Mouse (Mus musculus): Measurements from ENCODE around the gene Mrgprf. TPM values are rescaled to one million over a fixed set of nuclear protein-coding genes. Genes with fewer than 3 reads are reported as not detected.

Gene Mrgprf
- total and polyA plus RNA-seq, 2 experiments from 2014 or later, result 3.4 to 4.4 TPM

GRCm38 (mm10) chr7:145268890-145269289, 31.7 kb upstream of the Mrgprf start:
- Histone ChIP-seq H3K4me3 (ENCODE audit: low read depth, low read length) (no peak overlapping the region), H3K36me3 (ENCODE audit: insufficient read depth) (peaks cover 3% of the 10 kb centered on the region; the same call in 1 of the 2 replicates), H3K27me3 (ENCODE audit: insufficient read depth, low read length) (no peaks in the 10 kb centered on the region), H3K4me1 (ENCODE audit: insufficient read depth) (no peaks in the 10 kb centered on the region), H3K4me2 (ENCODE audit: low read depth) (no peak overlapping the region), H3K9ac (no peak overlapping the region), H3K9me3 (ENCODE audit: low read length) (no peaks in the 10 kb centered on the region), H3K27ac (ENCODE audit: low read depth, low read length) (no peak overlapping the region)
- WGBS, result 95% methylated on average over 7 of the region's 7 CpGs
- TF ChIP-seq CTCF (IDR thresholded peaks at IDR 0.05; ENCODE audit: low read depth), result no peak
- ATAC-seq (no peak), DNase-seq (no peak)

DNA sequence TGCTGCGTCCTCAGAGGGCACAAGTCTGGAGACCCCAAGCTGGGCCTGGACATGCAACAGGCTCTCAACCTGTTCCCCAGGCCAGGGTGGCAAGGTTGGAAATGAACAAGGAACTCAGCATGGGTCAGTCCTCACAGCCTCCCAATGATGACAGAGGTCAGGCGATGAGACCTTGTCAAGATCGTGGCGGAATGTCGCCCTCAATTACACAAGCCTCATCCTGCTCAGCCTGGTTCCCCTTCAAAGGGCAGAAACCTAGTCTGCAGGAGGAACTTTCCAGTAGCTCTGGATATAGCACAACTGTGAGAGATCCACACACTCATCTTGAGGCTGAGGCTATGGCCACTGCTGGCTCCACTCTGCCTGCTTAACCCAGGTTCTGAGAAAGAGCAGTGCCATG, 29.7 kb upstream of the Mrgprf start:
- Histone ChIP-seq H3K9ac (no peak overlapping the region), H3K36me3 (ENCODE audit: insufficient read depth) (peaks cover 3% of the 10 kb centered on the region; the same call in 1 of the 2 replicates), H3K27me3 (ENCODE audit: insufficient read depth, low read length) (no peaks in the 10 kb centered on the region), H3K4me1 (ENCODE audit: insufficient read depth) (no peaks in the 10 kb centered on the region), H3K9me3 (ENCODE audit: low read length) (no peaks in the 10 kb centered on the region), H3K4me3 (ENCODE audit: low read depth, low read length) (no peak overlapping the region), H3K4me2 (ENCODE audit: low read depth) (no peak overlapping the region), H3K27ac (ENCODE audit: low read depth, low read length) (no peak overlapping the region)
- ATAC-seq, result no peak
- WGBS, result 97% methylated on average over 5 of the region's 5 CpGs
- TF ChIP-seq CTCF (IDR thresholded peaks at IDR 0.05; ENCODE audit: low read depth), result no peak
- DNase-seq, result no peak

DNA sequence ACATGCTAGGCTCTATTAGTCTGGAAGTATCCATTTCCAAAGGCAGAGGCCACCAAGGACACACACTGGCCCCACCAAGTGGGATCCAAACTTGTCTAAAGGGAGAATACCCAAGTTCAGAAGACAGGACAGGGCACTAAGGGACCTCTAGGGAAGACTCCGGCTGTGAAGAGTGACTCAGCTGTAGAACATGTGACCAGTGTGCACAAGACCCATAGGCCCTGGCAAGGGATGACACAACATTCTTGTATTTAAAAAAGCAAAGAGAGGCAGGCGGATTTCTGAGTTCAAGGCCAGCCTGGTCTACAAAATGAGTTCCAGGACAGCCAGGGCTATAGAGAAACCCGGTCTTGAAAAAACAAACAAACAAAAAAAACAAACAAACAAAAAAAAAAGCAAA, 25.1 kb upstream of the Mrgprf start:
- Histone ChIP-seq H3K9ac (no peak overlapping the region), H3K4me2 (ENCODE audit: low read depth) (no peak overlapping the region), H3K4me1 (ENCODE audit: insufficient read depth) (no peaks in the 10 kb centered on the region), H3K27ac (ENCODE audit: low read depth, low read length) (no peak overlapping the region), H3K36me3 (ENCODE audit: insufficient read depth) (peaks cover 3% of the 10 kb centered on the region; the same call in 1 of the 2 replicates), H3K4me3 (ENCODE audit: low read depth, low read length) (no peak overlapping the region), H3K9me3 (ENCODE audit: low read length) (no peaks in the 10 kb centered on the region), H3K27me3 (ENCODE audit: insufficient read depth, low read length) (no peaks in the 10 kb centered on the region)
- DNase-seq (no peak), ATAC-seq (no peak)
- TF ChIP-seq CTCF (IDR thresholded peaks at IDR 0.05; ENCODE audit: low read depth), result no peak
- 91% methylated on average over 3 of the region's 3 CpGs for WGBS

GRCm38 (mm10) chr7:145281396-145281795, 19.2 kb upstream of the Mrgprf start:
- TF ChIP-seq CTCF (IDR thresholded peaks at IDR 0.05; ENCODE audit: low read depth), result no peak
- H3K9ac ChIP-seq, result no peak overlapping the region
- DNase-seq (no peak), ATAC-seq (no peak)
- H3K27me3 ChIP-seq (ENCODE audit: insufficient read depth, low read length), result no peaks in the 10 kb centered on the region
- H3K4me3 ChIP-seq (ENCODE audit: low read depth, low read length), result no peak overlapping the region
- peaks cover 5% of the 10 kb centered on the region; the same call in 1 of the 2 replicates for H3K4me1 ChIP-seq (ENCODE audit: insufficient read depth)
- H3K36me3 ChIP-seq (ENCODE audit: insufficient read depth), result no peaks in the 10 kb centered on the region
- no peak overlapping the region for H3K4me2 ChIP-seq (ENCODE audit: low read depth)
- H3K27ac ChIP-seq (ENCODE audit: low read depth, low read length), result no peak overlapping the region
- no peaks in the 10 kb centered on the region for H3K9me3 ChIP-seq (ENCODE audit: low read length)
- WGBS, result 87% methylated on average over 4 of the region's 4 CpGs

GRCm38 (mm10) chr7:145283041-145283440, 17.6 kb upstream of the Mrgprf start:
- Histone ChIP-seq H3K27me3 (ENCODE audit: insufficient read depth, low read length) (no peaks in the 10 kb centered on the region), H3K4me1 (ENCODE audit: insufficient read depth) (peaks cover 5% of the 10 kb centered on the region; the same call in 1 of the 2 replicates), H3K27ac (ENCODE audit: low read depth, low read length) (no peak overlapping the region), H3K36me3 (ENCODE audit: insufficient read depth) (no peaks in the 10 kb centered on the region), H3K4me3 (ENCODE audit: low read depth, low read length) (peak overlapping the region; percentile 43; the same call in 1 of the 2 replicates), H3K4me2 (ENCODE audit: low read depth) (peak overlapping the region; percentile 60), H3K9me3 (ENCODE audit: low read length) (no peaks in the 10 kb centered on the region), H3K9ac (no peak overlapping the region)
- TF ChIP-seq CTCF (IDR thresholded peaks at IDR 0.05; ENCODE audit: low read depth), result no peak
- 62% methylated on average over 4 of the region's 4 CpGs for WGBS
- ATAC-seq (no peak), DNase-seq (no peak)

GRCm38 (mm10) chr7:145283487-145284187, 17.0 kb upstream of the Mrgprf start, which contains the start of gene Tpcn2:
TSS of gene Tpcn2 (minus strand) at chr7:145284011.
- peak within 1 kb of the TSS; percentile 43 for H3K4me3 ChIP-seq (ENCODE audit: low read depth, low read length)
- DNase-seq (peak; percentile 89), ATAC-seq (peak; percentile 97)
- H3K27ac ChIP-seq (ENCODE audit: low read depth, low read length), result no peak within 1 kb of the TSS
- WGBS, result 5% methylated on average over 18 of the region's 18 CpGs
- H3K9ac ChIP-seq, result peak within 1 kb of the TSS; percentile 6; the same call in 1 of the 2 replicates
- peak within 1 kb of the TSS; percentile 60 for H3K4me2 ChIP-seq (ENCODE audit: low read depth)
- H3K9me3 ChIP-seq (ENCODE audit: low read length), result no peaks in the 10 kb centered on the region
- peaks cover 5% of the 10 kb centered on the region; the same call in 1 of the 2 replicates for H3K4me1 ChIP-seq (ENCODE audit: insufficient read depth)
- TF ChIP-seq CTCF (IDR thresholded peaks at IDR 0.05; ENCODE audit: low read depth), result peak; percentile 78
- H3K27me3 ChIP-seq (ENCODE audit: insufficient read depth, low read length), result no peaks in the 10 kb centered on the region
- no peaks in the 10 kb centered on the region for H3K36me3 ChIP-seq (ENCODE audit: insufficient read depth)

- ATAC-seq, result no peak
- Histone ChIP-seq H3K4me2 (ENCODE audit: low read depth) (no peak overlapping the region), H3K4me3 (ENCODE audit: low read depth, low read length) (no peak overlapping the region), H3K27me3 (ENCODE audit: insufficient read depth, low read length) (no peaks in the 10 kb centered on the region), H3K27ac (ENCODE audit: low read depth, low read length) (no peak overlapping the region), H3K9ac (no peak overlapping the region), H3K4me1 (ENCODE audit: insufficient read depth) (peaks cover 5% of the 10 kb centered on the region; the same call in 1 of the 2 replicates), H3K9me3 (ENCODE audit: low read length) (no peaks in the 10 kb centered on the region), H3K36me3 (ENCODE audit: insufficient read depth) (no peaks in the 10 kb centered on the region)
- no peak for TF ChIP-seq CTCF (IDR thresholded peaks at IDR 0.05; ENCODE audit: low read depth)
- 57% methylated on average over 3 of the region's 3 CpGs for WGBS
- DNase-seq, result no peak
Measured at GRCm38 (mm10) chr7:145284293-145284692, 16.3 kb upstream of the Mrgprf start.

Data from forebrain, postnatal 0 days (tissue).